Mouse (Mus musculus) heart, postnatal 0 days (tissue): ENCODE data around the gene Heatr5b.

Source experiments
- CTCF ChIP-seq: IDR thresholded peaks from 2 replicates; pipeline ENCODE4 v1.5.1; 2016; ENCODE audit warnings: antibody characterized with exemption, control low read depth, low read depth
- EP300 ChIP-seq: IDR thresholded peaks from 2 replicates; pipeline ENCODE4 v1.6.1; 2016; ENCODE audit warnings: antibody characterized with exemption, low read depth

GRCm38 (mm10) chr17:78769341-78769740 lies 65.8 kb downstream of the Heatr5b start:
- TF ChIP-seq CTCF = no peak
- no peak for TF ChIP-seq EP300
